Mouse (Mus musculus) heart, postnatal 0 days (tissue): Measurements from ENCODE around the gene Mgst1.

Source experiments
- CTCF ChIP-seq: IDR thresholded peaks from 2 replicates; pipeline ENCODE4 v1.5.1; 2016; ENCODE audit warnings: antibody characterized with exemption, control low read depth, low read depth
- EP300 ChIP-seq: IDR thresholded peaks from 2 replicates; pipeline ENCODE4 v1.6.1; 2016; ENCODE audit warnings: antibody characterized with exemption, low read depth

GRCm38 (mm10) chr6:138142604-138143003 lies 2.5 kb downstream of the Mgst1 start:
- TF ChIP-seq CTCF (no peak), EP300 (no peak)
